Mouse (Mus musculus) liver, embryonic 14.5 days (tissue): ENCODE results near the gene Dhps. TPM values are rescaled to one million over a fixed set of nuclear protein-coding genes. Genes with fewer than 3 reads are reported as not detected.

ENCODE experiments used
- ATAC-seq: fragments of 200-750 bp; cut with Nextera tagmentation; 2 replicates; pipeline ENCODE4 v1.8.0; 2017; ENCODE audit warnings: moderate number of reproducible peaks, mild to moderate bottlenecking, moderate library complexity; ENCODE audit not compliant: insufficient read depth
- DNase-seq, 3 experiments: peaks; one replicate each; pipeline ENCODE4 v3.0.0-alpha.2; 2012 to 2013; ENCODE audit warnings: low read depth in 3 of 3, low spot score in 3 of 3
- H3K27ac ChIP-seq: fragments of 300-500 bp; sonication (generic); 2 replicates; pipeline ENCODE4 v1.5.1; 2014; ENCODE audit warnings: moderate library complexity, mild to moderate bottlenecking, control low read depth, inconsistent platforms
- H3K27me3 ChIP-seq: fragments of 300-500 bp; sonication (generic); 2 replicates; pipeline ENCODE4 v1.6.1; 2014; ENCODE audit warnings: mild to moderate bottlenecking, low read length, moderate library complexity; ENCODE audit not compliant: control insufficient read depth, insufficient read depth
- H3K36me3 ChIP-seq: fragments of 300-500 bp; sonication (generic); replicated peaks from 2 replicates; pipeline ENCODE4 v1.6.1; 2014; ENCODE audit warnings: low read depth; ENCODE audit not compliant: control insufficient read depth, insufficient read depth
- H3K4me1 ChIP-seq, 2 experiments: fragments of 200-500 bp in 1 of 2; fragments of 300-500 bp in 1 of 2; sonication (generic) in 1 of 2; replicated peaks; 2 replicates each; pipeline ENCODE4 v1.6.1; 2012 to 2014; ENCODE audit warnings: antibody characterized with exemption in 1 of 2, inconsistent platforms in 1 of 2, low read length in 1 of 2; ENCODE audit not compliant: control insufficient read depth in 2 of 2, insufficient read depth in 2 of 2
- H3K4me2 ChIP-seq: fragments of 300-500 bp; sonication (generic); 2 replicates; pipeline ENCODE4 v1.6.1; 2014; ENCODE audit warnings: low read depth, mild to moderate bottlenecking, control low read depth, moderate library complexity
- H3K4me3 ChIP-seq, 2 experiments: fragments of 200-500 bp in 1 of 2; fragments of 300-500 bp in 1 of 2; sonication (generic) in 1 of 2; 2 replicates each; pipeline ENCODE4 v1.5.1; 2012 to 2014; ENCODE audit warnings: low read depth in 2 of 2, low read length in 2 of 2, mild to moderate bottlenecking in 2 of 2, control low read depth in 1 of 2, inconsistent platforms in 1 of 2, moderate library complexity in 1 of 2; ENCODE audit not compliant: insufficient read depth in 1 of 2
- H3K9ac ChIP-seq: fragments of 300-500 bp; sonication (generic); replicated peaks from 2 replicates; pipeline ENCODE4 v1.6.1; 2014; ENCODE audit warnings: mild to moderate bottlenecking, control low read depth, moderate library complexity
- H3K9me3 ChIP-seq: fragments of 300-500 bp; sonication (generic); 2 replicates; pipeline ENCODE4 v1.6.1; 2016; ENCODE audit warnings: low read length, mixed read lengths; ENCODE audit not compliant: control insufficient read depth
- CTCF ChIP-seq: IDR thresholded peaks from 2 replicates; pipeline ENCODE4 v1.5.1; 2016; ENCODE audit warnings: antibody characterized with exemption, low read depth, control low read depth
- EP300 ChIP-seq: IDR thresholded peaks from 2 replicates; pipeline ENCODE4 v1.6.1; 2016; ENCODE audit warnings: antibody characterized with exemption, low read depth
- WGBS: fragments of 180-500 bp; shearing (Covaris S2); extraction: QIAGEN DNeasy Blood & Tissue Kit; methylation state at CpG from one replicate; pipeline ENCODE4 v1.1.7; 2014; ENCODE audit not compliant: insufficient replicate concordance; 5-methylcytosine and 5-hydroxymethylcytosine counted together
- polyA plus RNA-seq, 2 experiments: library from polyadenylated mRNA; depleted of rRNA in 1 of 2; stranded (reverse) in 1 of 2; unstranded in 1 of 2; fragments of >200 nt; fragmentation: Nextera tagmentation in 1 of 2; extraction: Ambion mirVana in 1 of 2; gene quantifications; 2 replicates each; pipeline versions ENCODE4 v1.2.1 to v1.2.3; 2012 to 2014

Gene Dhps
- polyA plus RNA-seq, 2 experiments: 21.5 to 36.4 TPM

DNA sequence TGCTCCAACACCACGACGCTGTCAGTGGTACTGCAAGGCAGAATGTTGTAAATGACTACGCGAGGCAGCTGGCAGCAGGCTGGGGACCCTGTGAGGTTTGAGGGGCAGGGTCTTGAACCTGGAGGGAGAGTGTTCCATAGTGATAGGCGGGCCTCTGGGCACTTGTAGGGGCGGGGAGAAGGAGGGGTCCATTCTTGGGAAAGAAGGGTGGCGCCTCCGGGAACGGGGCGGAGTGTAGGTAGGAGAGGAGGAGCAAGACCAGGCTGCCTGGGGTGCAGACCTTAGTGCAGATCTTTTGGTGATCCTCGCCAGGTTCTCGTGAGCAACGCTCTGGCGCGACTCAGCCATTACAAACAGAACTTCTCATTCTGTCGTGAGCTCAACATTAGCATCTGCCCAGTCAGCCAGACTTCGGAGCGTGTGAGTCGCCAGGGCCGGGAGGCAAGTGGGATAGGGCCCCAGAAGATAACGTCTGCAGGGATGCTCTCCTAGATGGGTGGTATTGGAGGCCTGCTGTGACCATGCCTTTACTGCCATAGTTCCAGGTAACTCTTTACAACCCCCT is 20.1 kb downstream of the Dhps start:
- no peaks in the 10 kb centered on the region for H3K27me3 ChIP-seq
- no peak for ATAC-seq
- DNase-seq: no peak
- H3K4me2 ChIP-seq: no peak overlapping the region
- H3K27ac ChIP-seq: no peak overlapping the region
- WGBS: 67% methylated on average over 21 of the region's 21 CpGs
- no peak overlapping the region for H3K4me3 ChIP-seq
- TF ChIP-seq EP300 (no peak), CTCF (no peak)
- no peaks in the 10 kb centered on the region; the same call in none of the 2 replicates for H3K36me3 ChIP-seq
- H3K9ac ChIP-seq: no peak overlapping the region
- H3K9me3 ChIP-seq: no peaks in the 10 kb centered on the region
- H3K4me1 ChIP-seq: no peaks in the 10 kb centered on the region

DNA sequence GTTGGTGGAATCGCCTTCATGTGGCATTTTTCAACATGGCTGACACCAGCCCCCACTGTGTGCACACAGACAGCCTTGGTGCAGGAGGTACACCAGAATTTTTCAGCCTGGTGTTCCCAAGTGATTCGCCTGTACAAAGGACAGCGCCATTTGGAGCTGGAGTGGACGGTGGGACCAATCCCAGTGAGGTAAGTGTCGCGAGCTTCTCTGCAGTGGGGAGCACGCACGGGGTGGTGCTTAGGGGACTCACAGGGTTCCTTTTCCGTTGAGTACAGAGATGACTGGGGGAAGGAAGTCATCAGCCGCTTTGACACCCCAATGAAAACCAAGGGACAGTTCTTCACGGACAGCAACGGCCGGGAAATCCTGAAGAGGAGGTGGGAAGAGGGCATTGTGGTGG is 23.5 kb downstream of the Dhps start:
- H3K4me1 ChIP-seq: no peaks in the 10 kb centered on the region
- no peaks in the 10 kb centered on the region for H3K9me3 ChIP-seq
- ATAC-seq (no peak), DNase-seq (no peak)
- TF ChIP-seq EP300 (no peak), CTCF (no peak)
- no peak overlapping the region for H3K9ac ChIP-seq
- H3K36me3 ChIP-seq: peaks cover 4% of the 10 kb centered on the region
- H3K27ac ChIP-seq: no peak overlapping the region
- no peak overlapping the region for H3K4me3 ChIP-seq
- 81% methylated on average over 13 of the region's 13 CpGs for WGBS
- H3K27me3 ChIP-seq: no peaks in the 10 kb centered on the region
- no peak overlapping the region for H3K4me2 ChIP-seq

- Histone ChIP-seq H3K4me2 (no peak overlapping the region), H3K36me3 (peaks cover 4% of the 10 kb centered on the region), H3K9ac (no peak overlapping the region), H3K4me3 (no peak overlapping the region), H3K4me1 (no peaks in the 10 kb centered on the region), H3K27ac (no peak overlapping the region), H3K9me3 (no peaks in the 10 kb centered on the region), H3K27me3 (no peaks in the 10 kb centered on the region)
- no peak for ATAC-seq
- DNase-seq: no peak
- TF ChIP-seq CTCF: no peak
- TF ChIP-seq EP300: no peak
- WGBS: 80% methylated on average over 7 of the region's 7 CpGs
These were observed 24.0 kb downstream of the Dhps start for GRCm38 (mm10) chr8:85095566-85095965.

DNA sequence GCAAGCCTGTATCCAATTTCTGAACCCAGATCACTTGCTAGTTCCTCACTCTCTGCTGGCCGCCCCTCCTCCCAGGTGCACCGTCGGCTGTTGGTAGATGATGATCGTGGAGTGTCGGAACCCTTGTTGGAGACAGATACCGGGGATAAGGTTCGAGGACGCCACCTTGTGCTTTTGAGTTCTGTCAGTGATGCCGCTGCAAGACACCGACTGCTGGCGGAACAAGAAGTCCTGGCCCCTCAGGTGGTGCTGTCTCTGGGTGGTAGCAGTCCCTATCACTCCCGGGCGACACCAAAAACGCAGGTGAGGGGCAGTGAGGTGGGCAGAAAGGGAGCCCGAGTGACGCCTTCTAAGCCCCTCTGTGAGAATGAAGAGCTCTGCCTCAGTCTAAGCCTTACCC is 24.6 kb downstream of the Dhps start:
- Histone ChIP-seq H3K9ac (no peak overlapping the region), H3K36me3 (peaks cover 4% of the 10 kb centered on the region), H3K27ac (no peak overlapping the region), H3K4me1 (no peaks in the 10 kb centered on the region), H3K27me3 (no peaks in the 10 kb centered on the region), H3K4me2 (no peak overlapping the region), H3K4me3 (no peak overlapping the region), H3K9me3 (no peaks in the 10 kb centered on the region)
- DNase-seq (no peak), ATAC-seq (no peak)
- TF ChIP-seq CTCF: no peak
- TF ChIP-seq EP300: no peak
- WGBS: 78% methylated on average over 16 of the region's 16 CpGs

GRCm38 (mm10) chr8:85096850-85097249 is 25.3 kb downstream of the Dhps start:
- Histone ChIP-seq H3K4me3 (no peak overlapping the region), H3K36me3 (peaks cover 4% of the 10 kb centered on the region), H3K4me2 (no peak overlapping the region), H3K4me1 (no peaks in the 10 kb centered on the region), H3K27ac (no peak overlapping the region), H3K27me3 (no peaks in the 10 kb centered on the region), H3K9me3 (no peaks in the 10 kb centered on the region), H3K9ac (no peak overlapping the region)
- ATAC-seq (no peak), DNase-seq (no peak)
- TF ChIP-seq EP300 (no peak), CTCF (no peak)
- WGBS: 76% methylated on average over 4 of the region's 4 CpGs
